Comparison of ENCODE assay signal across 8 mouse cellular contexts in genomic region chr8:94986676-94987075, GRCm38 (mm10). TPM values are rescaled to one million over a fixed set of nuclear protein-coding genes. Genes with fewer than 3 reads are reported as not detected.
DNase-seq lines count a peak whose midpoint lies in the region; ATAC-seq and TF ChIP-seq lines count a peak whose summit lies in the region.

No protein-coding gene starts in this region.

- H3K27me3 ChIP-seq in hindbrain, postnatal 0 days (ENCODE audit: insufficient read depth, low read length), result no peaks in the 10 kb centered on the region
- no peaks in the 10 kb centered on the region for H3K27me3 ChIP-seq in midbrain, embryonic 11.5 days (ENCODE audit: control insufficient read depth, insufficient read depth, low read length)

- no peaks in the 10 kb centered on the region for H3K9me3 ChIP-seq in hindbrain, postnatal 0 days (ENCODE audit: low read length)
- H3K9me3 ChIP-seq in midbrain, embryonic 11.5 days (ENCODE audit: control insufficient read depth, low read length), result no peaks in the 10 kb centered on the region

- peak overlapping the region; percentile 46 for H3K4me2 ChIP-seq in hindbrain, postnatal 0 days (ENCODE audit: low read depth, low read length)
- no peak overlapping the region for H3K4me2 ChIP-seq in midbrain, embryonic 11.5 days

- peak overlapping the region; percentile 2; the same call in 1 of the 2 replicates for H3K27ac ChIP-seq in hindbrain, postnatal 0 days
- H3K27ac ChIP-seq in midbrain, embryonic 11.5 days (ENCODE audit: low read depth, low read length), result no peak overlapping the region

- peaks cover 48% of the 10 kb centered on the region for H3K4me1 ChIP-seq in hindbrain, postnatal 0 days (ENCODE audit: insufficient read depth, low read length)
- H3K4me1 ChIP-seq in midbrain, embryonic 11.5 days (ENCODE audit: control insufficient read depth, insufficient read depth, low read length), result peaks cover 28% of the 10 kb centered on the region

- H3K36me3 ChIP-seq in hindbrain, postnatal 0 days (ENCODE audit: insufficient read depth, low read length), result no peaks in the 10 kb centered on the region
- H3K36me3 ChIP-seq in midbrain, embryonic 11.5 days (ENCODE audit: control insufficient read depth, insufficient read depth, low read length), result no peaks in the 10 kb centered on the region

- TF ChIP-seq CTCF in hindbrain, postnatal 0 days (IDR thresholded peaks at IDR 0.05; ENCODE audit: low read depth), result no peak

- ATAC-seq in frontal cortex, adult (ENCODE audit: low TSS enrichment), result peak; percentile 17; the same call in 1 of the 2 replicates
- peak; percentile 53 for ATAC-seq in hindbrain, postnatal 0 days
- no peak for ATAC-seq in midbrain, embryonic 11.5 days (ENCODE audit: low FRiP score)

- no peak for DNase-seq in frontal cortex, adult 2 months (ENCODE audit: extremely low spot score in 1 of 2, low spot score in 1 of 2)
- DNase-seq in right cerebral cortex, adult 18-20 months, result peak; percentile 66
- DNase-seq in right cerebral cortex, postnatal 25 days, result no peak
- DNase-seq in hindbrain, postnatal 0 days (ENCODE audit: low spot score), result peak; percentile 80
- peak; percentile 69 for DNase-seq in midbrain, embryonic 11.5 days (ENCODE audit: low spot score, missing footprints)
- peak; percentile 53 for DNase-seq in testis, postnatal 14 days (ENCODE audit: low spot score)
- no peak for DNase-seq in gastrocnemius, adult 18-20 months (ENCODE audit: low spot score)

- H3K9ac ChIP-seq in hindbrain, postnatal 0 days (replicated peaks; ENCODE audit: low read length), result no peak overlapping the region
- no peak overlapping the region for H3K9ac ChIP-seq in midbrain, embryonic 11.5 days (ENCODE audit: low read length)

- WGBS in hindbrain, postnatal 0 days, result 16% methylated on average over 4 of the region's 5 CpGs
- WGBS in midbrain, embryonic 11.5 days, result 68% methylated on average over 5 of the region's 5 CpGs

- H3K4me3 ChIP-seq in hindbrain, postnatal 0 days (ENCODE audit: low read length), result no peak overlapping the region
- H3K4me3 ChIP-seq in midbrain, embryonic 11.5 days (ENCODE audit: low read depth, low read length), result no peak overlapping the region

RNA-seq across cellular contexts. Expression of gene Adgrg1, which starts 12.1 kb away (rescaled TPM):
- polyA plus RNA-seq in frontal cortex, adult 2 months (2012; rRNA removed), result 127 and 147 TPM in 2 replicates
- 236 and 284 TPM in 2 replicates for total RNA-seq in hindbrain, postnatal 0 days (2014; rRNA removed)
- 105 TPM in 2 replicates for polyA plus RNA-seq in hindbrain, postnatal 0 days (2015; fragmentation: Nextera tagmentation; extraction: Ambion mirVana)
- polyA plus RNA-seq in midbrain, embryonic 11.5 days (2014; fragmentation: Nextera tagmentation; extraction: Ambion mirVana), result 153 and 157 TPM in 2 replicates
- total RNA-seq in gastrocnemius, adult 18-20 months (2021), result 10 to 100 TPM; 19.8 to 24.3 TPM

RNA-seq across cellular contexts. Expression of gene Adgrg3, which starts 30.8 kb away (rescaled TPM):
- polyA plus RNA-seq in frontal cortex, adult 2 months (2012; rRNA removed), result 0.54 and 0.59 TPM in 2 replicates
- 1.3 TPM in 2 replicates for total RNA-seq in hindbrain, postnatal 0 days (2014; rRNA removed)
- polyA plus RNA-seq in hindbrain, postnatal 0 days (2015; fragmentation: Nextera tagmentation; extraction: Ambion mirVana), result 0.52 and 0.54 TPM in 2 replicates
- 2.6 and 2.8 TPM in 2 replicates for polyA plus RNA-seq in midbrain, embryonic 11.5 days (2014; fragmentation: Nextera tagmentation; extraction: Ambion mirVana)
- total RNA-seq in gastrocnemius, adult 18-20 months (2021), result under 1 TPM; 0.26 to 0.80 TPM

Comparison
In these comparisons a context has a peak if more than half of its experiments do, and no peak if none do; other contexts are left out.
1. DNase-seq: peak in right cerebral cortex, adult 18-20 months (single experiment), hindbrain, postnatal 0 days (single experiment), midbrain, embryonic 11.5 days (single experiment) and testis, postnatal 14 days (single experiment); none in frontal cortex, adult 2 months (0 of 2), right cerebral cortex, postnatal 25 days (single experiment) and gastrocnemius, adult 18-20 months (single experiment).